Mouse (Mus musculus) lung, adult 2 months (tissue): Measurements from ENCODE around the gene Nod2. TPM values are rescaled to one million over a fixed set of nuclear protein-coding genes. Genes with fewer than 3 reads are reported as not detected.
A peak's percentile ranks its signal among the peaks of the same experiment; 100 is the strongest.

ENCODE experiments used
- DNase-seq: peaks from one replicate; pipeline ENCODE4 v3.0.0; 2022
- H3K4me1 ChIP-seq: fragments of 200-500 bp; 2 replicates; pipeline ENCODE4 v1.6.1; 2011; ENCODE audit warnings: low read length; ENCODE audit not compliant: control insufficient read depth, insufficient read depth
- H3K4me3 ChIP-seq: fragments of 200-500 bp; replicated peaks from 2 replicates; pipeline ENCODE3; 2011; ENCODE audit warnings: low read depth, mild to moderate bottlenecking, control low read depth, low read length; ENCODE audit errors: extremely low read depth
- CTCF ChIP-seq: fragments of 200-500 bp; IDR thresholded peaks from 2 replicates; pipeline ENCODE4 v1.5.1; 2011; ENCODE audit warnings: mild to moderate bottlenecking, low read length, control low read depth; ENCODE audit not compliant: insufficient read depth
- POLR2A ChIP-seq: fragments of 200-500 bp; IDR thresholded peaks from 2 replicates; pipeline ENCODE4 v1.6.1; 2011; ENCODE audit warnings: low read depth, mild to moderate bottlenecking, control low read depth, low read length, borderline replicate concordance; ENCODE audit errors: extremely low read depth
- WGBS: fragments of 180-500 bp; shearing (Covaris S2); methylation state at CpG from one replicate; pipeline ENCODE4 v1.1.7; 2018; 5-methylcytosine and 5-hydroxymethylcytosine counted together
- polyA plus RNA-seq: library from polyadenylated mRNA; depleted of rRNA; stranded (reverse); fragments of >200 nt; gene quantifications from 2 replicates; pipeline ENCODE4 v1.2.3, GENCODE M21; 2012

Nod2 gene
- polyA plus RNA-seq, 1 experiment = 5.0 TPM

GRCm38 (mm10) chr8:88686906-88687235 is 39.8 kb downstream of the Nod2 start:
- TF ChIP-seq CTCF (no peak), POLR2A (no peak)
- 72% methylated on average over 8 of the region's 8 CpGs for WGBS
- no peak overlapping the region for H3K4me3 ChIP-seq
- no peak for DNase-seq
- peaks cover 7% of the 10 kb centered on the region; the same call in 1 of the 2 replicates for H3K4me1 ChIP-seq

- no peak for DNase-seq
- no peaks in the 10 kb centered on the region; the same call in 1 of the 2 replicates for H3K4me1 ChIP-seq
- H3K4me3 ChIP-seq = no peak overlapping the region
- TF ChIP-seq POLR2A (no peak), CTCF (no peak)
- WGBS = 77% methylated on average over 6 of the region's 6 CpGs
Observed at GRCm38 (mm10) chr8:88689151-88689550, 42.0 kb downstream of the Nod2 start.

GRCm38 (mm10) chr8:88689891-88690290 is 42.8 kb downstream of the Nod2 start:
- WGBS = 89% methylated on average over 6 of the region's 6 CpGs
- Histone ChIP-seq H3K4me3 (no peak overlapping the region), H3K4me1 (no peaks in the 10 kb centered on the region; the same call in 1 of the 2 replicates)
- TF ChIP-seq CTCF (no peak), POLR2A (no peak)
- DNase-seq = no peak

- 32% methylated on average over 4 of the region's 4 CpGs for WGBS
- no peak for DNase-seq
- H3K4me1 ChIP-seq = no peaks in the 10 kb centered on the region; the same call in 1 of the 2 replicates
- no peak overlapping the region for H3K4me3 ChIP-seq
- TF ChIP-seq POLR2A = no peak
- no peak for TF ChIP-seq CTCF
Observed at GRCm38 (mm10) chr8:88691342-88691948, 44.3 kb downstream of the Nod2 start.

DNA sequence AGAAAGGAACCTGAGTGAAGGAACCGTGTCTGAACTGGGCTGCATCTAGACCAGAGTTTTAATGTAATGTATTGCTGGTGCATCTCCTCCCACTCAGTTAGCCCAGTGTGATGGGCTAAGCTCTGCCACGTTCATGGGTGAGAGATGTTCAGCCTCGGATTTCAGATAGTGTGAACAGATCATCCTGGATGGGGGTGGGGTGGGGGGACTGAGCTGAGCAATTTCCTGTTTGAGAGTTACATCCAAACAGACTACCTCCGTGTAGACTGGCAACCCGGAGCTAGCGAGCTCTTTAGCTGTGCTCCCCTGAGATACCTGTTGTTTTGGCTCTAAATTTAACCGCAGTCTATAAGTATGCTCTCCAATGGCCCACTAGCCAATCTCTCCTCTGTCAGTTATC is 44.8 kb downstream of the Nod2 start:
- TF ChIP-seq POLR2A = no peak
- TF ChIP-seq CTCF = no peak
- no peak for DNase-seq
- 24% methylated on average over 7 of the region's 7 CpGs for WGBS
- no peak overlapping the region for H3K4me3 ChIP-seq
- no peaks in the 10 kb centered on the region; the same call in 1 of the 2 replicates for H3K4me1 ChIP-seq

GRCm38 (mm10) chr8:88692866-88693265 is 45.8 kb downstream of the Nod2 start:
- no peaks in the 10 kb centered on the region; the same call in 1 of the 2 replicates for H3K4me1 ChIP-seq
- WGBS = 81% methylated on average over 6 of the region's 6 CpGs
- DNase-seq = no peak
- TF ChIP-seq CTCF (no peak), POLR2A (no peak)
- H3K4me3 ChIP-seq = no peak overlapping the region

- Histone ChIP-seq H3K4me1 (no peaks in the 10 kb centered on the region; the same call in 1 of the 2 replicates), H3K4me3 (no peak overlapping the region)
- no peak for DNase-seq
- TF ChIP-seq POLR2A (no peak), CTCF (no peak)
- WGBS = 88% methylated on average over 4 of the region's 4 CpGs
Observed at GRCm38 (mm10) chr8:88693376-88693775, 46.3 kb downstream of the Nod2 start.

GRCm38 (mm10) chr8:88694291-88694690 is 47.2 kb downstream of the Nod2 start:
- no peak for TF ChIP-seq POLR2A
- no peak for TF ChIP-seq CTCF
- DNase-seq = no peak
- 42% methylated on average over 7 of the region's 7 CpGs for WGBS

GRCm38 (mm10) chr8:88696228-88696627 is 49.1 kb downstream of the Nod2 start:
- 5% methylated on average over 7 of the region's 7 CpGs for WGBS
- Histone ChIP-seq H3K4me3 (peak overlapping the region; percentile 54), H3K4me1 (no peaks in the 10 kb centered on the region; the same call in 1 of the 2 replicates)
- DNase-seq = peak; percentile 19
- TF ChIP-seq CTCF (no peak), POLR2A (no peak)

More at GRCm38 (mm10) chr8:88694291-88694690, 47.2 kb downstream of the Nod2 start:
- Histone ChIP-seq H3K4me3 (no peak overlapping the region), H3K4me1 (no peaks in the 10 kb centered on the region; the same call in 1 of the 2 replicates)
